Mouse (Mus musculus): ENCODE results near the gene Primpol.

The Primpol gene

DNA sequence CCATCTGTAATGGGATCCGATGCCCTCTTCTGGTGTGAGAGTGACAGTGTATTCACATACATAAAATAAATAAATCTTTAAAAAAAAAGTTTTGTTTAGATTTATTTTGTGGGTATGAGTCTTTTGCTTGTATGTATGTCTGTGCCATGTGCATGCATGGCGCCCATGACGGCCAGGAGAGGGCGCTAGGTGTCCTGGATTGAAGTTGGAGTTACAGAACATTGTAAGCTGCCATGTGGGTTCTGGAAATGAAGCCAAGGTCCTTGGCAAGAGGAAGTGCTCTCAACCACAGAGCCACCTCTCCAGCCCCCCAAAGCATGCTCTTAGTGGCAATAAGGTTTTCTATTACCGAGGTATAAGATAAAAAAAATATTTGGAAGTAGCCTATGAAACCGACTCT, 57.6 kb downstream of the Primpol start:
- no peak for DNase-seq (ENCODE audit: low spot score in 2 of 2)

DNA sequence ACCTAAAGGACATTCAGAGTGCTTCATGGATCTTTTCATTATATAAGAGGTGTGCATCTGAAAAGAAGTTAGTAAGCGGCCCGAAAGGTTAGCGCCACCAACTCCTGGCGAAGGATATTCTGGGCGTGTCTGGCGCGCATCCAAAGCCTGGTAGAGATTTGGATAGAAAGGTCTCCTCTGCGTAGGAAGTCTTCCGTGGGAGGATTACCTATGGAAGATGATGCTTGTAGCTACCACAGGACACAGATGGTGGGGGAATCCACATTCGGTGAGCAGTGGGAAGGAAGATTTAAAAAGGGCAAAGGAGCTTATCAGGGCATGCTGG, 64.6 kb downstream of the Primpol start:
- DNase-seq (ENCODE audit: low spot score in 2 of 2): no peak

DNA sequence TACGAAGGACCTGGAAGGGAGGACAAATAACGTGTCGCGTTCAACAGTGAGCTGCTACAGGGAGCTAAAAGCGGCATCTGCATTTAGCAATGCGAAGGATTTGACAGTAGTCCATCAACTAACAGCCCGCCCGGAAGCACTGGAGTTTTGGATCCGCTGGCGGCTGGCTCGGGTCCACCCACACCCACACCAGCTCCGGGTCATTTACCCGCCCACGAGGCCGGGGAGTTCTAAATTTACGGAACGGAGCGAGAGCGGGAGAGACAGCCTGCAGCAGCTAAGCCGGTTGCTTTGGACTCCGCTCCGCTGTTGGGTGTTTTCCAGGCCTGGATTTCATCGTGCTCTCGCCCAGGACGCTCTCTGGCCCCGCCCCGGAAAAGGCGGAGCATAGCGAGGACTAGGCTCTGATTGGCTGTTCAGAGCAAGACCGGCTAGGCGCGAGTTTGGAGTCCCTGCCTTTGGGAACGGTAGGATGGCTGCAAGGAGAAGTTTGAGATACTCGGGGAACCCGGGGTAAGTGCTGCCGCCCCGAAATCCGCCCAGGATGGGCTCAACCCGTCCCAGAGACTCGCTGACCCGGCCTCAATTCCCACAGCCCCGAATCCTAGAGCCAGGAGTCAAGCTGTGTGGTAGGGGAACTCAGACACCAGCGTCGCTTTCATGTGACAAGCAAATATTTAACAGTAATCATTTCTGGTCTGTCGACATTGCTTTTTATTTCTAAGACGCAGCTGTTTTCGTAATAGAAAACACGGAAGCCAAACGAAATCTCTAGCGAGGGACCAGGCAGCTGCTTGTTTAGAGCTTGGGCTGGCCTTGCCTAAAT, 65.2 kb downstream of the Primpol start, which contains the start of gene Cenpu:
TSS of gene Cenpu (plus strand) at position 414 of the 826 bp plus-strand sequence.
- DNase-seq (ENCODE audit: low spot score in 2 of 2): peak; percentile 99

DNA sequence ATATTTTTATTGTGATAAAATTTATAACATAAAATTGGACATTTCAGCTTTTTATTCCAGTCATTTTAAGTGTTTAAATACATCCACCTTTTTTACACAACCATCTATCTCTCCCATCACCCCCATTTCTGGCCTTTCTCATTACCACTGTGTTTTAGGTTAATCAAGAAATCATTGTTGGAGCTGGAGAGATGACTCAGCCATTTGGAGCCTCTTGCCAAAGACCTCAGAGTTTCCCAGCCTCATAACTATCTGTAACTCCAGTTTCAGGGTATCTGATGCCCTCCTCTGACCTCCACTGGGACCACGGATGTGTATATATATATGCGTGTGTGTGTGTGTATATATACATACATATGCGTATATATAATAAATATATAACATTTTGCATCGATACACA, 66.0 kb downstream of the Primpol start:
- no peak for DNase-seq (ENCODE audit: low spot score in 2 of 2)

DNA sequence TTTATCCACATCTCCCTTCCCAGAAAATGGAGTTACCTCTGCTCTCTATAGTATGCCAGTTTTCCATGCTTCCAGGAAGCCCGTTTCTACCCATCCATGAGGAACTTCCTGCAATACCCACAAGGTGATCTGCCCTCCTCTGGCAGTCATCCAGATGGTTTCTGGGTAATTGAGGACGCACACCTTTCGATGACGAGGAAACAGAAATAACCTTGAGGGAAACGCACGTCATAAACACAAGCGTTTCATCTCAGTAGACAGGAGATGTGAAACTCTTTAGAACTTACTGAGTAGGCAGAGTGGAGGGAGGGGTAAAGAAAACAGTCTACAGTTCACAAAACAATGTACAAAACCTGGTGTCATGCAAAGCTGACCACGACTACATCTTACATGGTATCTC, 67.0 kb downstream of the Primpol start:
- no peak for DNase-seq (ENCODE audit: low spot score in 2 of 2)

DNA sequence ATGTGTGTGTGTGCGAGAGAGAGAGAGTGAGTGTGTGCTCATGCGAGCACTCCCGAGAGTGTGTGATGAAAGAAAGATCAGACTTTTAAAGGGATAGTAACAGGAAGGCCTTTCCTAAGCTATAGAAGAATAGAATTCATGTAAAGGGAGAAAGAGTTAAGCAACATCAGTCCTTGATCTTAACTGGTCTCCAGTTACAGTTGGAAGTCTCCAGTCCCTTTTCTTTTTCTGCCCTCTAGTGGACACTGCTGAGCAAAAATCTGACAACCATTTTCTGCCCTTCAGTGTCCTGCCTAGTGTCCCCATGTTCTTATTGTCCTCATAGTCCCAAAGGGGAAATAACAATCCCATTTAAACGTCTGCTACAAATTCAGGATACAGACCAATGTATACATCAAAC, 69.8 kb downstream of the Primpol start:
- DNase-seq (ENCODE audit: low spot score in 2 of 2): no peak

DNA sequence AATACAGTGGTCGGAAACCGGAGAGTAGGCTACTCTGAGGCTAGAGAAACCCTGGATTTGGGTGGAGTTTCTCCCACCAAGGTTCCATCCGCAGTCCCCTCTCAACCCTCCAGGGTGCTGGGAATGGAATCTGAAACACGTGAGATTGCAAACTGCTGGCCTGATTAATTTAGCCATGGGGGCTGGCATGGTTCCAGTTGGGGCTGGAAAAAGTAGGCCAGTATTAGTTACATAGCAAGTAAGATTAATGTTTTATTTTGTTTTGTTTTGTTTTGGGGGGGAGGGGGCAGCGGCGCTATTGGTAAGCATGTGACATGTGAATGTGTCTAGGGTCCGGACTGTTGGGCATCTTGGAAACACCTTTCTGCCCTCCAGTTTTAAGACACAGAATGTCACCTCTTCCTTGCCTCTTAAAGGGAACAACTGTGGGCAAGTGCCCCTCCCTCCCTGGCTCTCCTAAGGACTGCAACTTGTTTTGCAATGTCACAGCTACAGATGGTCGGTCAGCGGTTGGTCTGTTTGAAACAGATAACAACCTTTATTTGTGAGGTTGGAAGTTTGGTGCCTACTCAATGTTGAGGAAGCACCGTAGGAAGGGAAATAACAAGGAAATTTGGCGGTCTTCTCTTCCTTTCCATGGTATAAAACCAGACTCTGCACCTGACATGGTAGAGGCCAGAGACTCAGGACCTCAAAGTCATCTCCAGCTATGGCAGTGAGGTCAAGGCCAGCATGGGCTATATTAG, 70.4 kb downstream of the Primpol start:
- no peak for DNase-seq (ENCODE audit: low spot score in 2 of 2)

DNA sequence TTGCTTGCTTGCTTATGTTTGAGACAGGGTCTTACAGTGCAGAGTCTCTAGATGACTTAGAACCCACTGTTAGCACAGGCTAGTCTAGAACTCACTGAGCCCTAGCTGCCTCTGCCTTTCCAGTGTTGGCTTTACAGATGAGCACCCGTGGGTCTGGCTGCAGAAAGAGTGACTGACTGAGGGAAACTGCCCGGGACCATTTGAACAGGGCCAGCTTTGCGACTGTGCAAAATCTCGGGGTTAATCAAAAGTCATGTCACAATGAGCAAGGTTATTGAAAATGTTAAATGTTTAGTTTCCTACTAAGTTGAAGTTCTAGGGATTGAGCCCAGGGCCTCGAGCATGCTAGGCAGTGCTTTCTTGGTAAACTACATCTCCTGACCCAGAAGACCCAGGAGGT, 71.2 kb downstream of the Primpol start:
- DNase-seq (ENCODE audit: low spot score in 2 of 2): no peak

DNA sequence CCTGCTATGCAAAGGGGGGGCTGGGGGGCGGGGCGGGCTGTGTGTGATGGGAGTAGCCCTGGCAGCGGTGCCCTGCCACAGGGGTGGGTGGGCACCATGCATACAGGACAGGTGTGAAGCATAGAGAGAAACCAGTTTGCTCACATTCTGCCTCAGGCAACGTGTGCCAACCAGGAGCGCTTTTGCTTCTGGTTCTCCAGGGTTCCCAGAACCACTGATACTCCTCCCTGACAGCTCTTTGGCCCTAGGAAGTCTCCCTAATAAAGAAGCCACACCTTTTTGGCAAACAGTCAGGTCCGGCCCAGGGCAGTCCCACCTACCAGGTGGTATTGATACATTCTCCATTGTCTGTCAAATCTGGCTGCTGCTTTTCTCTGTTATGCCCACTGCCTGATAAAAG, 73.3 kb downstream of the Primpol start:
- no peak for DNase-seq (ENCODE audit: low spot score in 2 of 2)

DNA sequence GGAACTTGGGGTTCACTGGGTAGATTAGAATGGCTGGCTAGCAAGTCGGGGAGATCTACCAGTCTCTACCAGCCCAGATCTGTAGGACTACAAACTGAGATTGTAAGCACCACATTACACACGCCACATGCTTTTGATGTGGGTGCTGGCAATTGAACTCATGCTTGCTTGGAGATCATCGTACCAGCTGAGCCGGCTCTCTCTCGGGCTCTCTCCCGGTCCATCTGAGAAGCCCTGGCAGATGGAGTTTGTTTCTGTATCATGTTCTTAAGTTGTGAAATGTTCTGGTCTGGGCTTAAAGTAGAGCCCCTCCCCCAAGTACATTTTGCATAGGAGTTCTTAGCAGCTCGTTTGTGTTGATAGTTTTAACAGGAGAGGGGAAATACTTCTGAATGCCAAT, 73.8 kb downstream of the Primpol start:
- DNase-seq (ENCODE audit: low spot score in 2 of 2): no peak

DNA sequence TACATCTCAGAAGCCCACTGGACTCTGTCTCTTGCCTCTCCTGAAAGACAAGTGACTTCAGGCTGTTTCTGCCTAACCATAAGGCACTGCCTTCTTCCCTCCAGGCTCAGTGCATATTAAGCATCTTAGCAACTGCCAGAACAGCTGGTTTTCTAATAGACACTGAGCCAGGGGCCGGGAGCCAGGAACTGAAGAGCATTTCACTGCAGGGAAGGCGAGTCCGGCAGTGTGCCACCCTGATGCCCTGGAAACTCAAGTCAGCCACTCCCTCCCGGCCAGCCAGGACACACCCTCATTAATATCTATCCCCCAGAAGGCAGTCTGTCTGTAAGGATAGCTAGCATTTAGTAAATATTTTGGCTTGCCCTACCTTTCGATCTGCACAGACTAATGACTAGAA, 77.3 kb downstream of the Primpol start:
- DNase-seq (ENCODE audit: low spot score in 2 of 2): no peak

DNA sequence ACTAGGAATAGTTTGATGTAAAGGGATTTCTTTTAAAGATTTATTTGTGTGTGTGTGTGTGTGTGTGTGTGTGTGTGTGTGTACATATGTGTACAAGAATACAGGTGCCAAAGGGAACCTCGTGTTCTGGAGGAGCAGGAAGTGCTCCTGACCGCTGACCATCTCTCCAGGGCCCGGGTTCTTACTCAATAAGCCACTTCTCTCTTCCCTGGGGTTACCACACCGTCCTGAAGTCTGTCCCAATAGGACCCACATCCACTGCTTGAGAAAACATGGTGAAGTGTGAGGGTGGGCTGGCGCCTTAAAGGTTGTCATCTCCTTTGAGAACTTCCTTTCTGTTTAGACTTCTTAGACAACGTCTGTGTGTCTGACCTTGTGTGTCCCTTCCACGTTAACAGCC, 83.1 kb downstream of the Primpol start:
- no peak for DNase-seq (ENCODE audit: low spot score in 2 of 2)

DNA sequence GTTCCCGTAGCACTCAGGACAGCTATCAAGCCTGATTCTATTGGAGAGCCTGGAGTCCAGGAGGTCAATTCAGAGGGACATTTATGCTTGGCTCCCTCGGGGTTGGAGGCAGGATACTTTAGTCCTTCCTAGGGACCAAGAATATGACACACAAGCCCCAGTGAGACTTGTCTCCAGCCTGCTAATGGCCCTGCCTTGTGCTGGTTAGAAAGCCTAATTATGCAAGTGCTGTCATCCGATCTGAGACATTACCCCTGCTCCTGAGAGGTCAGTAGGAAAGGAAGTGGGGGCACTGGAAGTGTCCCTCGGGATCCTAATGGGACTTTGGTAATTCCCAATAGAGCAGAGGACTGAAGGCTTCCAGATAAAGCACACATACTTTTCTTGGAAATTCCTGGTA, 86.5 kb downstream of the Primpol start:
- no peak for DNase-seq (ENCODE audit: low spot score in 2 of 2)

DNA sequence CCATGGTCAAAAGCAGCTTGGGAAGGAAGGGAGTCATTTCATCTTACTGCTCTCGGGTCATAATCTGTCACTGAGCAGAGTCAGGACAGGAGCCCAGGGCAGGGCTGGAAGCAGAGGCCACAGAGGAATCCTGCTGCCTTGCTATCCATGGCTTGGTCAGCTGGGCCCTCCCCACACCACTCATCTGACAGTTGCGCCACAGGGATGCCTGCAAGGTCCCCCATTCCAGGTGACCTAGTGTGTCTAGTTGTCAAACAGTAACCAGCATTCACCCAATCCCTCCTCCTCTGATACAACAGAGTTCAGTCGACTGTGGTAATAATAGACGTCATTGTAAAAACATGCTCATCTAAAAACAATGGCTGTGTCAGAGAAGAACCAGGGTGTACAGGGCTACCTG, 87.5 kb downstream of the Primpol start:
- no peak for DNase-seq (ENCODE audit: low spot score in 2 of 2)

DNA sequence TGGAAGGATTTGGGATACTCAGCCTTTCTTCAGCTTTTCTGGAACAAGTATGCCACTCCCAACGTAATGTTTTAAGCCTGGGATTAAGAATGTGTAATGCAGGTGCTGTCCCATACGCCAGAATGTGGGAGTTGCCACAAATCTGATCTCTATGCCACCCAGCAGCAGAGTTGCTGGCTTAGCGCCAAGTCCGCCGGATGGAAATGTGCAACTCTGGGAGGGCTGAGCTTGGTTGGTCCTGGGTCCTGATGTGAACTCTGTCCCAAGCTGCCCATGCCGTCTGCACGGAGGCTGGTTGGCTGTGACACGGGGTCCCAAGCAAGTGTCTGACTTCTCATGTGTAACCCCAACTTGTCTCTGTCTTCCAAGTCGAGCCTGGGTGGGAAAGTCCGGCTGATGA, 90.2 kb downstream of the Primpol start:
- DNase-seq (ENCODE audit: low spot score in 2 of 2): no peak

DNA sequence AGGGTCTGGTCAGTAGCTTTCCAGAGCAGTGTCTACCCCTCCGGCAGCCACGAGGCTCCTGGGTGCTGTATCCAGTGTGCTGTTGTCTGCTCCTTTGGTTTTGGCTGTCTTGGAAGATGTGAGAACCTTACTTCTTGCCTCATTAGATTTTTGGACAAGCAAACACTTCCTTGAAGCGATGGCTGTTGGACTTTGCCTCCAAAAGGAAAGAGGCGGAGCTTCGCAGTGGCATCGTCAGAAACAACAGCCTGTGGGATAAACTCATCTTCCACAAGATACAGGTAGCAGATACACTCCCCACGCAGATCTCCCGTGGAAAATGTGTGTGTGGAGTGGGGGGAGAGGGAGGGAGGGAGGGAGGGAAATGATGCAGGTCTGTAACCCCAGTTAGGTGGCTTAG, 90.9 kb downstream of the Primpol start:
- DNase-seq (ENCODE audit: low spot score in 2 of 2): no peak
